Mouse (Mus musculus): ENCODE results near the gene Camk2g. TPM values are rescaled to one million over a fixed set of nuclear protein-coding genes. Genes with fewer than 3 reads are reported as not detected.

Gene Camk2g
- polyA plus RNA-seq, 1 experiment: 0.35 TPM

- TF ChIP-seq GATA1 (IDR thresholded peaks at IDR 0.05; ENCODE audit: low read length) (no peak), TAL1 (IDR thresholded peaks at IDR 0.05; ENCODE audit: low read length) (no peak)
- no peaks in the 10 kb centered on the region for H3K9me3 ChIP-seq (ENCODE audit: control insufficient read depth, low read length)
- peaks cover 77% of the 10 kb centered on the region for H3K36me3 ChIP-seq (ENCODE audit: control insufficient read depth)
- H3K4me1 ChIP-seq (ENCODE audit: control insufficient read depth): peaks cover 52% of the 10 kb centered on the region
- no peaks in the 10 kb centered on the region for H3K27me3 ChIP-seq (ENCODE audit: control insufficient read depth)
- H3K4me3 ChIP-seq (replicated peaks): peak overlapping the region; percentile 95
Measured at GRCm38 (mm10) chr14:20694185-20694883, 99.6 kb downstream of the Camk2g start.

GRCm38 (mm10) chr14:20693589-20694101 lies 100.2 kb downstream of the Camk2g start:
- peaks cover 45% of the 10 kb centered on the region for H3K4me1 ChIP-seq (ENCODE audit: control insufficient read depth)
- H3K9me3 ChIP-seq (ENCODE audit: control insufficient read depth, low read length): no peaks in the 10 kb centered on the region
- H3K4me3 ChIP-seq (replicated peaks): no peak overlapping the region
- no peak for TF ChIP-seq TAL1 (IDR thresholded peaks at IDR 0.05; ENCODE audit: low read length)
- no peak for TF ChIP-seq GATA1 (IDR thresholded peaks at IDR 0.05; ENCODE audit: low read length)
- H3K27me3 ChIP-seq (ENCODE audit: control insufficient read depth): no peaks in the 10 kb centered on the region
- peaks cover 77% of the 10 kb centered on the region for H3K36me3 ChIP-seq (ENCODE audit: control insufficient read depth)

- Histone ChIP-seq H3K4me3 (replicated peaks) (no peak overlapping the region), H3K4me1 (ENCODE audit: control insufficient read depth) (peaks cover 28% of the 10 kb centered on the region), H3K27me3 (ENCODE audit: control insufficient read depth) (no peaks in the 10 kb centered on the region), H3K9me3 (ENCODE audit: control insufficient read depth, low read length) (no peaks in the 10 kb centered on the region), H3K36me3 (ENCODE audit: control insufficient read depth) (peaks cover 84% of the 10 kb centered on the region)
- no peak for TF ChIP-seq GATA1 (IDR thresholded peaks at IDR 0.05; ENCODE audit: low read length)
- no peak for TF ChIP-seq TAL1 (IDR thresholded peaks at IDR 0.05; ENCODE audit: low read length)
Measured at GRCm38 (mm10) chr14:20691772-20692171, 102.1 kb downstream of the Camk2g start.

GRCm38 (mm10) chr14:20689009-20689408 lies 104.9 kb downstream of the Camk2g start:
- no peak overlapping the region for H3K4me3 ChIP-seq (replicated peaks)
- TF ChIP-seq GATA1 (IDR thresholded peaks at IDR 0.05; ENCODE audit: low read length) (no peak), TAL1 (IDR thresholded peaks at IDR 0.05; ENCODE audit: low read length) (no peak)
- peaks cover 99% of the 10 kb centered on the region for H3K36me3 ChIP-seq (ENCODE audit: control insufficient read depth)
- H3K9me3 ChIP-seq (ENCODE audit: control insufficient read depth, low read length): no peaks in the 10 kb centered on the region
- peaks cover 7% of the 10 kb centered on the region for H3K4me1 ChIP-seq (ENCODE audit: control insufficient read depth)
- no peaks in the 10 kb centered on the region for H3K27me3 ChIP-seq (ENCODE audit: control insufficient read depth)

- Histone ChIP-seq H3K36me3 (ENCODE audit: control insufficient read depth) (peaks cover 99% of the 10 kb centered on the region), H3K4me1 (ENCODE audit: control insufficient read depth) (peaks cover 7% of the 10 kb centered on the region), H3K27me3 (ENCODE audit: control insufficient read depth) (no peaks in the 10 kb centered on the region), H3K4me3 (replicated peaks) (no peak overlapping the region), H3K9me3 (ENCODE audit: control insufficient read depth, low read length) (no peaks in the 10 kb centered on the region)
- no peak for TF ChIP-seq TAL1 (IDR thresholded peaks at IDR 0.05; ENCODE audit: low read length)
- TF ChIP-seq GATA1 (IDR thresholded peaks at IDR 0.05; ENCODE audit: low read length): no peak
Measured at GRCm38 (mm10) chr14:20686576-20686975, 107.3 kb downstream of the Camk2g start.

Other genes with a start within 250 kb of the Camk2g start
- 0.27 and 0.46 TPM in 2 replicates for gene Ppp3cb, start 247.5 kb downstream of the Camk2g start, polyA plus RNA-seq (2012)
- 0.04 and 0.05 TPM in 2 replicates for gene Usp54, start 153.0 kb downstream of the Camk2g start, polyA plus RNA-seq (2012)
- not detected in 2 replicates for gene Myoz1, start 137.5 kb downstream of the Camk2g start, polyA plus RNA-seq (2012)
- gene Synpo2l, start 125.7 kb downstream of the Camk2g start, polyA plus RNA-seq (2012): not detected in 2 replicates
- 3.6 and 5.0 TPM in 2 replicates for gene Sec24c, start 119.8 kb downstream of the Camk2g start, polyA plus RNA-seq (2012)
- 0.37 TPM in 2 replicates for gene Fut11, start 99.1 kb downstream of the Camk2g start, polyA plus RNA-seq (2012)
- 0.43 and 0.77 TPM in 2 replicates for gene Chchd1, start 91.1 kb downstream of the Camk2g start, polyA plus RNA-seq (2012)
- gene Zswim8, start 86.5 kb downstream of the Camk2g start, polyA plus RNA-seq (2012): 6.1 and 6.7 TPM in 2 replicates
- 0.80 and 1.5 TPM in 2 replicates for gene Ndst2, start 59.5 kb downstream of the Camk2g start, polyA plus RNA-seq (2012)
- gene Plau, start 42.6 kb upstream of the Camk2g start, polyA plus RNA-seq (2012): not detected in 2 replicates
- gene Vcl, start 135.3 kb upstream of the Camk2g start, polyA plus RNA-seq (2012): 0.21 and 0.43 TPM in 2 replicates